In genomic region chr12:79629945-79630850, GRCm38 (mm10) we compare ENCODE assay signal across 11 mouse cellular contexts.
DNase-seq lines count a peak whose midpoint lies in the region; ATAC-seq and TF ChIP-seq lines count a peak whose summit lies in the region.
"Had no signal": no experiment of that assay in that cellular context is flagged by ENCODE, and none has a peak within 500 bp of the region (broad histone marks: within the 10 kb centered on the region; RNA-seq: fewer than 3 reads in every experiment).

No protein-coding gene starts in this region.

- DNase-seq in liver, embryonic 11.5 days (ENCODE audit: low spot score), result no peak
- DNase-seq in liver, result no peak
- DNase-seq in intestine, embryonic 14.5 days (ENCODE audit: low spot score), result no peak
- DNase-seq in urinary bladder, adult 2 months (ENCODE audit: low spot score), result no peak
- no peak for DNase-seq in thymus, postnatal 4 days
- no peak for DNase-seq in frontal cortex, postnatal 25 days (ENCODE audit: low spot score in 2 of 2)

- peak overlapping the region; percentile 32; the same call in 1 of the 2 replicates for H3K27ac ChIP-seq in liver, embryonic 11.5 days (ENCODE audit: low read depth, low read length)
- peak overlapping the region; percentile 84 for H3K27ac ChIP-seq in brown adipose tissue, adult 24 weeks (replicated peaks; ENCODE audit: low read depth, low read length)
- H3K27ac ChIP-seq in intestine, embryonic 14.5 days (ENCODE audit: low read depth), result peak overlapping the region; percentile 39; the same call in 1 of the 2 replicates
- peak overlapping the region; percentile 39; the same call in 1 of the 2 replicates for H3K27ac ChIP-seq in small intestine, adult 2 months (ENCODE audit: insufficient read depth, low read depth, low read length)
- H3K27ac ChIP-seq: forebrain, embryonic 13.5 days; kidney, embryonic 15.5 days had no signal

- TF ChIP-seq CTCF in small intestine, adult 2 months (IDR thresholded peaks at IDR 0.05; ENCODE audit: extremely low read depth, insufficient read length, insufficient replicate concordance, low read depth, low read length), result no peak

- no peak overlapping the region for H3K9ac ChIP-seq in liver, embryonic 11.5 days (ENCODE audit: low read depth, low read length)
- H3K9ac ChIP-seq in intestine, embryonic 14.5 days (ENCODE audit: low read length), result no peak overlapping the region
- H3K9ac ChIP-seq: forebrain, embryonic 13.5 days; kidney, embryonic 15.5 days had no signal

- TF ChIP-seq POLR2A in small intestine, adult 2 months (IDR thresholded peaks at IDR 0.05; ENCODE audit: low read depth, low read length), result no peak

- no peak overlapping the region for H3K4me3 ChIP-seq in liver, embryonic 11.5 days (ENCODE audit: low read depth, low read length)
- no peak overlapping the region for H3K4me3 ChIP-seq in brown adipose tissue, adult 24 weeks (ENCODE audit: insufficient read depth, low read depth, low read length)
- no peak overlapping the region for H3K4me3 ChIP-seq in intestine, embryonic 14.5 days (ENCODE audit: low read depth, low read length)
- H3K4me3 ChIP-seq in small intestine, adult 2 months (ENCODE audit: low read depth, low read length), result no peak overlapping the region
- H3K4me3 ChIP-seq: forebrain, embryonic 13.5 days; kidney, embryonic 15.5 days had no signal

- no peaks in the 10 kb centered on the region for H3K36me3 ChIP-seq in liver, embryonic 11.5 days (ENCODE audit: control insufficient read depth, insufficient read depth, low read length)
- no peaks in the 10 kb centered on the region for H3K36me3 ChIP-seq in intestine, embryonic 14.5 days (ENCODE audit: control insufficient read depth, insufficient read depth, low read length)
- H3K36me3 ChIP-seq in small intestine, adult 2 months (ENCODE audit: control insufficient read depth, insufficient read depth, low read length), result no peaks in the 10 kb centered on the region
- H3K36me3 ChIP-seq: kidney, embryonic 15.5 days had no signal

- H3K4me2 ChIP-seq in liver, embryonic 11.5 days, result no peak overlapping the region
- H3K4me2 ChIP-seq in intestine, embryonic 14.5 days (ENCODE audit: low read length), result no peak overlapping the region
- H3K4me2 ChIP-seq: forebrain, embryonic 13.5 days; kidney, embryonic 15.5 days had no signal

- H3K9me3 ChIP-seq in liver, embryonic 11.5 days (ENCODE audit: control insufficient read depth, low read length), result no peaks in the 10 kb centered on the region
- H3K9me3 ChIP-seq in intestine, embryonic 14.5 days (ENCODE audit: control insufficient read depth, low read length), result no peaks in the 10 kb centered on the region
- H3K9me3 ChIP-seq: forebrain, embryonic 13.5 days; kidney, embryonic 15.5 days had no signal

- 68% methylated on average over 7 of the region's 7 CpGs for WGBS in liver, embryonic 11.5 days
- 77% methylated on average over 7 of the region's 7 CpGs for WGBS in intestine, embryonic 14.5 days
- whole genome bisulfite sequencing in small intestine, adult 2 months, result 55% methylated on average over 7 of the region's 7 CpGs

- H3K4me1 ChIP-seq in liver, embryonic 11.5 days (replicated peaks; ENCODE audit: control insufficient read depth, insufficient read depth, low read length), result peaks cover 16% of the 10 kb centered on the region
- peaks cover 5% of the 10 kb centered on the region; the same call in 1 of the 2 replicates for H3K4me1 ChIP-seq in brown adipose tissue, adult 24 weeks (ENCODE audit: control insufficient read depth, insufficient read depth, insufficient read length, low read length)
- peaks cover 21% of the 10 kb centered on the region for H3K4me1 ChIP-seq in intestine, embryonic 14.5 days (replicated peaks; ENCODE audit: control insufficient read depth, insufficient read depth, low read length)
- H3K4me1 ChIP-seq in small intestine, adult 2 months (ENCODE audit: control insufficient read depth, insufficient read depth, insufficient read length, low read length), result peaks cover 9% of the 10 kb centered on the region

- no peaks in the 10 kb centered on the region for H3K27me3 ChIP-seq in liver, embryonic 11.5 days (replicated peaks; ENCODE audit: control insufficient read depth, insufficient read depth, low read length)
- H3K27me3 ChIP-seq in intestine, embryonic 14.5 days (replicated peaks; ENCODE audit: control insufficient read depth, insufficient read depth, low read length), result no peaks in the 10 kb centered on the region
- H3K27me3 ChIP-seq in small intestine, adult 2 months (ENCODE audit: control insufficient read depth, insufficient read depth, low read length), result no peaks in the 10 kb centered on the region
- H3K27me3 ChIP-seq: forebrain, embryonic 13.5 days; kidney, embryonic 15.5 days had no signal

- ATAC-seq in liver, embryonic 11.5 days (replicated peaks; ENCODE audit: low FRiP score), result no peak
- ATAC-seq in intestine, embryonic 14.5 days (replicated peaks; ENCODE audit: low FRiP score, low TSS enrichment, low read depth), result no peak
- ATAC-seq: activated CD4-positive, CD25-positive, alpha-beta regulatory T cell, adult 4 months; forebrain, embryonic 13.5 days had no signal

Comparison
In these comparisons a context has a peak if more than half of its experiments do, and no peak if none do; other contexts are left out.
1. H3K27ac ChIP-seq: peak in every context shown above with its lines; median percentile 84 in brown adipose tissue, adult 24 weeks; 39 in intestine, embryonic 14.5 days; 39 in small intestine, adult 2 months; 32 in liver, embryonic 11.5 days.